Mouse (Mus musculus): Measurements from ENCODE around the gene Hist1h4j.

DNA sequence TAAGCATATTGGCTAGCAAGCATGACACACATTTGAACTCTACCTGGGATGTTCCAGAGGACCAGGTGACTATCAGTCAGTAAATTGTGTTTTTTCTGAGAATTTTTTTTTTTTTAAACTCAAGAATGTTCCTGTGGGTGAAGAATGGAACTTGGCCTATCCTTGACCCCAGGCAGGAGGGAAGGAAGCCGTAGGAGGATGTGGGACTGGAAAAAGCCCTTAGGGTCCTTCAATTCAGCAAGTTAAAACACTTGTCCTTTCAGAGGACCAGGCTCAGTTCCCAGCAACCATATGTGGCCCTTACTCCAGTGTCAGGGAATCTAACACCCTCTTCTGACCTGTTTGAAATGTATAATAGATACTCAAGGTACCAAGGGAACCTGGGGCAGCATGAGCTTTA, 5.3 kb upstream of the Hist1h4j start:
- TF ChIP-seq E2F4 (IDR thresholded peaks at IDR 0.05; ENCODE audit: insufficient replicate concordance, low read depth, low read length): no peak
- TF ChIP-seq CTCF (conservative IDR thresholded peaks at IDR 0.05 in 1 of 2, IDR thresholded peaks at IDR 0.05 in 1 of 2; ENCODE audit: low read depth in 2 of 2, low read length in 2 of 2): no peak

Data from CH12.LX (cell line).